Mouse (Mus musculus) intestine, embryonic 16.5 days (tissue): Measurements from ENCODE around the gene Prickle2. TPM values are rescaled to one million over a fixed set of nuclear protein-coding genes. Genes with fewer than 3 reads are reported as not detected.

Experiments used
- ATAC-seq: fragments of 200-750 bp; cut with Nextera tagmentation; 2 replicates; pipeline ENCODE4 v1.8.0; 2017; ENCODE audit warnings: moderate TSS enrichment, moderate library complexity
- H3K27ac ChIP-seq: fragments of 300-500 bp; sonication (generic); 2 replicates; pipeline ENCODE4 v1.5.1; 2014; ENCODE audit warnings: mild to moderate bottlenecking, low read length
- H3K27me3 ChIP-seq: fragments of 300-500 bp; sonication (generic); replicated peaks from 2 replicates; pipeline ENCODE4 v1.6.1; 2014; ENCODE audit warnings: low read length, control low read depth, mixed read lengths; ENCODE audit not compliant: control insufficient read depth, insufficient read depth
- H3K36me3 ChIP-seq: fragments of 300-500 bp; sonication (generic); 2 replicates; pipeline ENCODE4 v1.6.1; 2014; ENCODE audit warnings: low read length, control low read depth; ENCODE audit not compliant: control insufficient read depth, insufficient read depth
- H3K4me1 ChIP-seq: fragments of 300-500 bp; sonication (generic); 2 replicates; pipeline ENCODE4 v1.6.1; 2014; ENCODE audit warnings: low read length, control low read depth, mixed read lengths; ENCODE audit not compliant: control insufficient read depth, insufficient read depth
- H3K4me2 ChIP-seq: fragments of 300-500 bp; sonication (generic); 2 replicates; pipeline ENCODE4 v1.6.1; 2014; ENCODE audit warnings: low read depth, low read length, control low read depth
- H3K4me3 ChIP-seq: fragments of 300-500 bp; sonication (generic); 2 replicates; pipeline ENCODE4 v1.5.1; 2014; ENCODE audit warnings: mild to moderate bottlenecking, low read length
- H3K9ac ChIP-seq: fragments of 300-500 bp; sonication (generic); 2 replicates; pipeline ENCODE4 v1.6.1; 2014; ENCODE audit warnings: low read depth, low read length
- H3K9me3 ChIP-seq: fragments of 300-500 bp; sonication (generic); 2 replicates; pipeline ENCODE4 v1.6.1; 2016; ENCODE audit warnings: low read length, control low read depth; ENCODE audit not compliant: control insufficient read depth
- WGBS: fragments of 180-500 bp; shearing (Covaris S2); extraction: QIAGEN DNeasy Blood & Tissue Kit; methylation state at CpG from one replicate; pipeline ENCODE4 v1.1.7; 2014; 5-methylcytosine and 5-hydroxymethylcytosine counted together
- polyA plus RNA-seq: library from polyadenylated mRNA; unstranded; fragments of >200 nt; fragmentation: Nextera tagmentation; extraction: Ambion mirVana; gene quantifications from 2 replicates; pipeline ENCODE4 v1.2.1, GENCODE M21; 2015

The Prickle2 gene
- polyA plus RNA-seq, 1 experiment from 2014 or later: 5.5 TPM

GRCm38 (mm10) chr6:92427406-92428171 lies 278.4 kb downstream of the Prickle2 start:
- H3K4me1 ChIP-seq: no peaks in the 10 kb centered on the region
- no peak overlapping the region for H3K4me2 ChIP-seq
- no peaks in the 10 kb centered on the region for H3K27me3 ChIP-seq
- no peaks in the 10 kb centered on the region for H3K9me3 ChIP-seq
- H3K4me3 ChIP-seq: no peak overlapping the region
- H3K27ac ChIP-seq: no peak overlapping the region
- no peaks in the 10 kb centered on the region for H3K36me3 ChIP-seq
- H3K9ac ChIP-seq: no peak overlapping the region
- ATAC-seq: no peak
- 70% methylated on average over 7 of the region's 7 CpGs for WGBS

- WGBS: 68% methylated on average over 8 of the region's 8 CpGs
- H3K4me1 ChIP-seq: no peaks in the 10 kb centered on the region
- no peak overlapping the region for H3K4me3 ChIP-seq
- H3K9ac ChIP-seq: no peak overlapping the region
- no peaks in the 10 kb centered on the region for H3K9me3 ChIP-seq
- no peaks in the 10 kb centered on the region for H3K36me3 ChIP-seq
- H3K27ac ChIP-seq: no peak overlapping the region
- no peaks in the 10 kb centered on the region for H3K27me3 ChIP-seq
- no peak for ATAC-seq
- H3K4me2 ChIP-seq: no peak overlapping the region
Observed at GRCm38 (mm10) chr6:92425901-92426300, 280.1 kb downstream of the Prickle2 start.

GRCm38 (mm10) chr6:92425476-92425875 lies 280.5 kb downstream of the Prickle2 start:
- WGBS: 81% methylated on average over 7 of the region's 7 CpGs
- H3K9ac ChIP-seq: no peak overlapping the region

GRCm38 (mm10) chr6:92424991-92425390 lies 281.0 kb downstream of the Prickle2 start:
- H3K9me3 ChIP-seq: no peaks in the 10 kb centered on the region

More at GRCm38 (mm10) chr6:92425476-92425875, 280.5 kb downstream of the Prickle2 start:
- H3K27me3 ChIP-seq: no peaks in the 10 kb centered on the region
- no peak overlapping the region for H3K27ac ChIP-seq
- H3K4me2 ChIP-seq: no peak overlapping the region
- H3K4me1 ChIP-seq: no peaks in the 10 kb centered on the region
- H3K9me3 ChIP-seq: no peaks in the 10 kb centered on the region
- no peaks in the 10 kb centered on the region for H3K36me3 ChIP-seq
- ATAC-seq: no peak
- H3K4me3 ChIP-seq: no peak overlapping the region

GRCm38 (mm10) chr6:92422286-92422685 lies 283.7 kb downstream of the Prickle2 start:
- Histone ChIP-seq H3K9ac (no peak overlapping the region), H3K4me3 (no peak overlapping the region), H3K36me3 (0 out of 2 replicates have a peak, but pooled peaks cover 2% of the 10 kb centered on the region), H3K27me3 (no peaks in the 10 kb centered on the region), H3K4me2 (no peak overlapping the region), H3K27ac (no peak overlapping the region), H3K4me1 (no peaks in the 10 kb centered on the region), H3K9me3 (no peaks in the 10 kb centered on the region)
- WGBS: 54% methylated on average over 11 of the region's 11 CpGs
- ATAC-seq: no peak

More at GRCm38 (mm10) chr6:92424991-92425390, 281.0 kb downstream of the Prickle2 start:
- Histone ChIP-seq H3K4me2 (no peak overlapping the region), H3K27me3 (no peaks in the 10 kb centered on the region), H3K36me3 (no peaks in the 10 kb centered on the region), H3K9ac (no peak overlapping the region), H3K27ac (no peak overlapping the region), H3K4me1 (no peaks in the 10 kb centered on the region), H3K4me3 (no peak overlapping the region)
- no peak for ATAC-seq
- 60% methylated on average over 3 of the region's 3 CpGs for WGBS

GRCm38 (mm10) chr6:92420106-92420505 lies 285.8 kb downstream of the Prickle2 start:
- 92% methylated on average over 12 of the region's 12 CpGs for WGBS
- Histone ChIP-seq H3K4me3 (no peak overlapping the region), H3K36me3 (0 out of 2 replicates have a peak, but pooled peaks cover 2% of the 10 kb centered on the region), H3K27me3 (no peaks in the 10 kb centered on the region), H3K4me1 (peaks cover 4% of the 10 kb centered on the region), H3K9ac (no peak overlapping the region), H3K27ac (no peak overlapping the region), H3K4me2 (no peak overlapping the region), H3K9me3 (no peaks in the 10 kb centered on the region)
- no peak for ATAC-seq

- Histone ChIP-seq H3K36me3 (0 out of 2 replicates have a peak, but pooled peaks cover 8% of the 10 kb centered on the region), H3K9ac (no peak overlapping the region), H3K4me2 (no peak overlapping the region), H3K9me3 (no peaks in the 10 kb centered on the region), H3K4me1 (peaks cover 18% of the 10 kb centered on the region), H3K4me3 (no peak overlapping the region), H3K27me3 (no peaks in the 10 kb centered on the region), H3K27ac (peak overlapping the region; percentile 78)
- WGBS: 59% methylated on average over 7 of the region's 7 CpGs
- ATAC-seq: no peak
Observed at GRCm38 (mm10) chr6:92415405-92415755, 290.6 kb downstream of the Prickle2 start.

GRCm38 (mm10) chr6:92414478-92415404 lies 291.2 kb downstream of the Prickle2 start:
- peak; percentile 90 for ATAC-seq

GRCm38 (mm10) chr6:92413982-92414381 lies 292.0 kb downstream of the Prickle2 start:
- H3K9ac ChIP-seq: no peak overlapping the region
- no peaks in the 10 kb centered on the region for H3K9me3 ChIP-seq
- peaks cover 18% of the 10 kb centered on the region for H3K4me1 ChIP-seq
- H3K27me3 ChIP-seq: no peaks in the 10 kb centered on the region
- H3K36me3 ChIP-seq: 0 out of 2 replicates have a peak, but pooled peaks cover 8% of the 10 kb centered on the region
- 39% methylated on average over 1 of the region's 1 CpGs for WGBS
- H3K4me2 ChIP-seq: no peak overlapping the region
- ATAC-seq: no peak
- no peak overlapping the region for H3K4me3 ChIP-seq
- peak overlapping the region; percentile 78 for H3K27ac ChIP-seq

More at GRCm38 (mm10) chr6:92414478-92415404, 291.2 kb downstream of the Prickle2 start:
- peak overlapping the region; percentile 78 for H3K27ac ChIP-seq
- no peak overlapping the region for H3K4me3 ChIP-seq
- WGBS: 25% methylated on average over 8 of the region's 8 CpGs
- 0 out of 2 replicates have a peak, but pooled peaks cover 11% of the 10 kb centered on the region for H3K36me3 ChIP-seq
- no peaks in the 10 kb centered on the region for H3K27me3 ChIP-seq
- H3K4me2 ChIP-seq: no peak overlapping the region
- H3K9ac ChIP-seq: no peak overlapping the region
- no peaks in the 10 kb centered on the region for H3K9me3 ChIP-seq
- H3K4me1 ChIP-seq: peaks cover 18% of the 10 kb centered on the region
